Mouse (Mus musculus): ENCODE measurements around the gene Slc25a3. TPM values are rescaled to one million over a fixed set of nuclear protein-coding genes. Genes with fewer than 3 reads are reported as not detected.

Slc25a3 gene
- polyA plus RNA-seq, 1 experiment from 2014 or later, result 1,178 TPM

GRCm38 (mm10) chr10:91169414-91170065, 45.7 kb upstream of the Slc25a3 start:
- Histone ChIP-seq H3K36me3 (ENCODE audit: control insufficient read depth, insufficient read depth) (peaks cover under 1% of the 10 kb centered on the region; the same call in 1 of the 2 replicates), H3K27me3 (replicated peaks; ENCODE audit: control insufficient read depth, insufficient read depth, low read length) (no peaks in the 10 kb centered on the region), H3K9me3 (ENCODE audit: control insufficient read depth) (no peaks in the 10 kb centered on the region), H3K9ac (ENCODE audit: low read depth, low read length) (peak overlapping the region; percentile 46), H3K27ac (ENCODE audit: low read depth, low read length) (no peak overlapping the region), H3K4me3 (ENCODE audit: low read depth, low read length) (peak overlapping the region; percentile 82), H3K4me2 (replicated peaks; ENCODE audit: low read depth) (peak overlapping the region; percentile 80), H3K4me1 (replicated peaks; ENCODE audit: control insufficient read depth, insufficient read depth, low read length) (no peaks in the 10 kb centered on the region)
- 11% methylated on average over 17 of the region's 17 CpGs for WGBS
- no peak for ATAC-seq
- no peak for TF ChIP-seq CTCF (IDR thresholded peaks at IDR 0.05; ENCODE audit: low read depth)

GRCm38 (mm10) chr10:91167352-91167751, 43.5 kb upstream of the Slc25a3 start:
- Histone ChIP-seq H3K4me3 (ENCODE audit: low read depth, low read length) (0 out of 2 replicates have a peak overlapping the region, but pooled peaks have one; percentile 1), H3K9ac (ENCODE audit: low read depth, low read length) (peak overlapping the region; percentile 27; the same call in 1 of the 2 replicates), H3K4me1 (replicated peaks; ENCODE audit: control insufficient read depth, insufficient read depth, low read length) (no peaks in the 10 kb centered on the region), H3K9me3 (ENCODE audit: control insufficient read depth) (no peaks in the 10 kb centered on the region), H3K27me3 (replicated peaks; ENCODE audit: control insufficient read depth, insufficient read depth, low read length) (no peaks in the 10 kb centered on the region), H3K27ac (ENCODE audit: low read depth, low read length) (peak overlapping the region; percentile 52), H3K4me2 (replicated peaks; ENCODE audit: low read depth) (peak overlapping the region; percentile 80), H3K36me3 (ENCODE audit: control insufficient read depth, insufficient read depth) (peaks cover 19% of the 10 kb centered on the region)
- TF ChIP-seq CTCF (IDR thresholded peaks at IDR 0.05; ENCODE audit: low read depth), result no peak
- no peak for ATAC-seq
- 25% methylated on average over 7 of the region's 7 CpGs for WGBS

- H3K9ac ChIP-seq (ENCODE audit: low read depth, low read length), result 0 out of 2 replicates have a peak overlapping the region, but pooled peaks have one; percentile 27
- 0 out of 2 replicates have a peak overlapping the region, but pooled peaks have one; percentile 1 for H3K4me3 ChIP-seq (ENCODE audit: low read depth, low read length)
- ATAC-seq, result peak; percentile 20; the same call in 1 of the 2 replicates
- no peaks in the 10 kb centered on the region for H3K4me1 ChIP-seq (replicated peaks; ENCODE audit: control insufficient read depth, insufficient read depth, low read length)
- 22% methylated on average over 5 of the region's 5 CpGs for WGBS
- no peaks in the 10 kb centered on the region for H3K27me3 ChIP-seq (replicated peaks; ENCODE audit: control insufficient read depth, insufficient read depth, low read length)
- TF ChIP-seq CTCF (IDR thresholded peaks at IDR 0.05; ENCODE audit: low read depth), result peak; percentile 86
- peak overlapping the region; percentile 80 for H3K4me2 ChIP-seq (replicated peaks; ENCODE audit: low read depth)
- peak overlapping the region; percentile 52 for H3K27ac ChIP-seq (ENCODE audit: low read depth, low read length)
- no peaks in the 10 kb centered on the region for H3K9me3 ChIP-seq (ENCODE audit: control insufficient read depth)
- peaks cover 23% of the 10 kb centered on the region for H3K36me3 ChIP-seq (ENCODE audit: control insufficient read depth, insufficient read depth)
Observed at GRCm38 (mm10) chr10:91166890-91167289, 43.0 kb upstream of the Slc25a3 start.

- H3K4me3 ChIP-seq (ENCODE audit: low read depth, low read length), result no peak overlapping the region
- H3K9ac ChIP-seq (ENCODE audit: low read depth, low read length), result no peak overlapping the region
Observed at GRCm38 (mm10) chr10:91165850-91166249, 42.0 kb upstream of the Slc25a3 start.

GRCm38 (mm10) chr10:91164491-91164890, 40.6 kb upstream of the Slc25a3 start:
- no peak for ATAC-seq
- Histone ChIP-seq H3K4me1 (replicated peaks; ENCODE audit: control insufficient read depth, insufficient read depth, low read length) (0 out of 2 replicates have a peak, but pooled peaks cover 5% of the 10 kb centered on the region), H3K4me2 (replicated peaks; ENCODE audit: low read depth) (no peak overlapping the region), H3K9ac (ENCODE audit: low read depth, low read length) (no peak overlapping the region), H3K36me3 (ENCODE audit: control insufficient read depth, insufficient read depth) (peaks cover 41% of the 10 kb centered on the region), H3K9me3 (ENCODE audit: control insufficient read depth) (no peaks in the 10 kb centered on the region), H3K27me3 (replicated peaks; ENCODE audit: control insufficient read depth, insufficient read depth, low read length) (no peaks in the 10 kb centered on the region), H3K27ac (ENCODE audit: low read depth, low read length) (no peak overlapping the region), H3K4me3 (ENCODE audit: low read depth, low read length) (no peak overlapping the region)
- WGBS, result 59% methylated on average over 3 of the region's 3 CpGs
- no peak for TF ChIP-seq CTCF (IDR thresholded peaks at IDR 0.05; ENCODE audit: low read depth)

More at GRCm38 (mm10) chr10:91165850-91166249, 42.0 kb upstream of the Slc25a3 start:
- TF ChIP-seq CTCF (IDR thresholded peaks at IDR 0.05; ENCODE audit: low read depth), result no peak
- H3K9me3 ChIP-seq (ENCODE audit: control insufficient read depth), result no peaks in the 10 kb centered on the region
- no peaks in the 10 kb centered on the region for H3K27me3 ChIP-seq (replicated peaks; ENCODE audit: control insufficient read depth, insufficient read depth, low read length)
- ATAC-seq, result no peak
- no peak overlapping the region for H3K27ac ChIP-seq (ENCODE audit: low read depth, low read length)
- H3K4me1 ChIP-seq (replicated peaks; ENCODE audit: control insufficient read depth, insufficient read depth, low read length), result 0 out of 2 replicates have a peak, but pooled peaks cover 5% of the 10 kb centered on the region
- H3K4me2 ChIP-seq (replicated peaks; ENCODE audit: low read depth), result no peak overlapping the region
- peaks cover 28% of the 10 kb centered on the region for H3K36me3 ChIP-seq (ENCODE audit: control insufficient read depth, insufficient read depth)

GRCm38 (mm10) chr10:91162511-91163163, 38.8 kb upstream of the Slc25a3 start:
- H3K9ac ChIP-seq (ENCODE audit: low read depth, low read length), result no peak overlapping the region
- ATAC-seq, result no peak
- H3K4me1 ChIP-seq (replicated peaks; ENCODE audit: control insufficient read depth, insufficient read depth, low read length), result 0 out of 2 replicates have a peak, but pooled peaks cover 8% of the 10 kb centered on the region
- H3K36me3 ChIP-seq (ENCODE audit: control insufficient read depth, insufficient read depth), result peaks cover 48% of the 10 kb centered on the region
- no peak overlapping the region for H3K4me2 ChIP-seq (replicated peaks; ENCODE audit: low read depth)
- peak overlapping the region; percentile 79 for H3K27ac ChIP-seq (ENCODE audit: low read depth, low read length)
- H3K4me3 ChIP-seq (ENCODE audit: low read depth, low read length), result no peak overlapping the region
- 73% methylated on average over 15 of the region's 15 CpGs for WGBS
- no peaks in the 10 kb centered on the region for H3K9me3 ChIP-seq (ENCODE audit: control insufficient read depth)
- no peak for TF ChIP-seq CTCF (IDR thresholded peaks at IDR 0.05; ENCODE audit: low read depth)
- H3K27me3 ChIP-seq (replicated peaks; ENCODE audit: control insufficient read depth, insufficient read depth, low read length), result no peaks in the 10 kb centered on the region

Measured in intestine, postnatal 0 days (tissue).